Mouse (Mus musculus): ENCODE results near the gene Kdm2b. TPM values are rescaled to one million over a fixed set of nuclear protein-coding genes. Genes with fewer than 3 reads are reported as not detected.

The Kdm2b gene
- polyA plus RNA-seq, 1 experiment = 22.4 TPM

DNA sequence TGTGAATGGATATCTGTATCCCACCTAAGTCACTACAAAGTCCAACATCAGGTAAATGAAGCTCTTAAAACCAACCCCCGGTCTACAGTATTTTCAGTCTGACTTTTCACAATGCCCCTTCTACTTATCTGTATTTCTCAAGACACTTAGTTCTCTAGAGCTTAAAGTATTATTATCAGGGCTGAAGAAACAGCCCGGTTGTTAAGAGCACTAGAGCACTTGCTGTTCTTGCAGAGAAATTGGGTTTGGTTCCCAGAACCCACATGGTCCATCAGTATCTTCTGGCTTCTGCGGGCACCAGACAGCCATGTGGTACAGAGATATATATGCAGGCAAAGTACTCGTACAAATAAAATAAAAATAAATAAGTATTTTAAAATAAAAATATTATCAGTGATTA, 167.2 kb downstream of the Kdm2b start:
- Histone ChIP-seq H3K4me1 (ENCODE audit: control insufficient read depth, insufficient read depth, low read length) (0 out of 2 replicates have a peak, but pooled peaks cover 4% of the 10 kb centered on the region), H3K27ac (ENCODE audit: insufficient read depth, low read length) (no peak overlapping the region), H3K4me3 (ENCODE audit: insufficient read depth, low read length) (no peak overlapping the region)
- TF ChIP-seq CTCF (IDR thresholded peaks at IDR 0.05; ENCODE audit: borderline replicate concordance, insufficient read depth, low read length) = no peak
- no peak for TF ChIP-seq POLR2A (IDR thresholded peaks at IDR 0.05; ENCODE audit: low read depth, low read length)

GRCm38 (mm10) chr5:122821524-122821885, 168.1 kb downstream of the Kdm2b start:
- Histone ChIP-seq H3K27ac (ENCODE audit: insufficient read depth, low read length) (peak overlapping the region; percentile 76), H3K4me1 (ENCODE audit: control insufficient read depth, insufficient read depth, low read length) (0 out of 2 replicates have a peak, but pooled peaks cover 4% of the 10 kb centered on the region), H3K4me3 (ENCODE audit: insufficient read depth, low read length) (peak overlapping the region; percentile 43)
- TF ChIP-seq POLR2A (IDR thresholded peaks at IDR 0.05; ENCODE audit: low read depth, low read length) (no peak), CTCF (IDR thresholded peaks at IDR 0.05; ENCODE audit: borderline replicate concordance, insufficient read depth, low read length) (no peak)

DNA sequence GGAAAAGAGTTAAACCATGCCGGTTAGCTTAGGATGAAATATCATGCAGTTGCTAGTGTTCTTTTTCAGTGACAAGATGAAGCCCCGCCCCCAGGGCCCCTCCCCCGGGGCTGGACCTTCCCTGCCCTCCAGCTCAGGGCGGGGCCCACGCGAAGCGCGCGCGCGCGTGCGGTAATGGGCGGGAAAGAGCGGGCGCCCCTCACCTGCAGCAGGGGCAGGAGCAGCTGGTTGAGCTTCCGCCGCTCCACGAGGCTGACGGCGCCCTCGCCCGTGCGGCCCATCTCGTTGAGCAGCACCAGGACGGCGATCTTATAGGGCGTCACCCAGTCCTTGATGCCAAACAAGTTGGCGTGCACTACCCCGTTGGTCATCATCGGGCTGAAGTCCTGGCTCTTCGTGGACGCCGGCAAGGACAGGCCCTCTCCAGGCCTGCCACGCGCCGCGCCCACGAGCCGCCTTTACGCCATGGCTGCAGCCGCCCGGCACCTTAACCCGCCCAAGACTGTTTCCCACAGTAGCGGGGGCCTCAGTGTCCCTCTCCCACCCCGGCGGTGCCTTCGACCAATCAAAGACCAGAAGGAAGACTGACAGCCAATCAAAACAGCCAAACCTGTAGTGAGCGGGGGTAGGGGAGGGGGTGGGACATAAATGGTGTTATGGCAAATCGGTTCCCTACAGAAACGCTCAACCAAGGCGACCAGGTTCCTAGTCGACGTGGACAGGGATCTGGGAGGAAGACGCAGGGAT, 168.7 kb downstream of the Kdm2b start, which contains the start of gene Anapc5:
TSS of gene Anapc5 (minus strand) at position 563 of the 747 bp plus-strand sequence.
- Histone ChIP-seq H3K27ac (ENCODE audit: insufficient read depth, low read length) (peak within 1 kb of the TSS; percentile 79), H3K4me1 (ENCODE audit: control insufficient read depth, insufficient read depth, low read length) (0 out of 2 replicates have a peak, but pooled peaks cover 4% of the 10 kb centered on the region), H3K4me3 (ENCODE audit: insufficient read depth, low read length) (peak within 1 kb of the TSS; percentile 85)
- TF ChIP-seq POLR2A (IDR thresholded peaks at IDR 0.05; ENCODE audit: low read depth, low read length) (peak; percentile 87), CTCF (IDR thresholded peaks at IDR 0.05; ENCODE audit: borderline replicate concordance, insufficient read depth, low read length) (no peak)

Other genes with a start within 250 kb of the Kdm2b start
- gene Camkk2, start 210.4 kb downstream of the Kdm2b start, polyA plus RNA-seq (2011; ENCODE audit: insufficient read length, low read depth, missing spikeins) = 18.8 and 22.7 TPM in 2 replicates
- gene Anapc5, start 168.5 kb downstream of the Kdm2b start, polyA plus RNA-seq (2011; ENCODE audit: insufficient read length, low read depth, missing spikeins) = 320 and 443 TPM in 2 replicates
- 28.2 and 32.7 TPM in 2 replicates for gene Rnf34, start 139.8 kb downstream of the Kdm2b start, polyA plus RNA-seq (2011; ENCODE audit: insufficient read length, low read depth, missing spikeins)
- gene Orai1, start 25.3 kb upstream of the Kdm2b start, polyA plus RNA-seq (2011; ENCODE audit: insufficient read length, low read depth, missing spikeins) = 9.3 and 10.6 TPM in 2 replicates
- not detected in 2 replicates for gene Morn3, start 57.2 kb upstream of the Kdm2b start, polyA plus RNA-seq (2011; ENCODE audit: insufficient read length, low read depth, missing spikeins)
- 5.5 and 9.1 TPM in 2 replicates for gene Tmem120b, start 78.6 kb upstream of the Kdm2b start, polyA plus RNA-seq (2011; ENCODE audit: insufficient read length, low read depth, missing spikeins)
- 2.3 and 2.4 TPM in 2 replicates for gene Rhof, start 142.9 kb upstream of the Kdm2b start, polyA plus RNA-seq (2011; ENCODE audit: insufficient read length, low read depth, missing spikeins)
- gene Setd1b, start 152.4 kb upstream of the Kdm2b start, polyA plus RNA-seq (2011; ENCODE audit: insufficient read length, low read depth, missing spikeins) = 12.4 and 15.1 TPM in 2 replicates
- 23.0 and 28.4 TPM in 2 replicates for gene Psmd9, start 179.6 kb upstream of the Kdm2b start, polyA plus RNA-seq (2011; ENCODE audit: insufficient read length, low read depth, missing spikeins)
- gene Hpd, start 192.9 kb upstream of the Kdm2b start, polyA plus RNA-seq (2011; ENCODE audit: insufficient read length, low read depth, missing spikeins) = not detected in 2 replicates